Mouse (Mus musculus) cerebellum, adult 2 months (tissue): Measurements from ENCODE around the gene Letm1.
A peak's percentile ranks its signal among the peaks of the same experiment; 100 is the strongest.

Experiments used
- CTCF ChIP-seq: fragments of 200-500 bp; IDR thresholded peaks from 2 replicates; pipeline ENCODE4 v1.5.1; 2011; ENCODE audit warnings: low read depth, mild to moderate bottlenecking, control low read depth, low read length, moderate library complexity, borderline replicate concordance; ENCODE audit not compliant: insufficient read depth
- POLR2A ChIP-seq: fragments of 200-500 bp; IDR thresholded peaks from 2 replicates; pipeline ENCODE4 v1.6.1; 2011; ENCODE audit warnings: low read length, control low read depth, borderline replicate concordance; ENCODE audit not compliant: insufficient read depth

GRCm38 (mm10) chr5:33820733-33821621 lies 38.4 kb upstream of the Letm1 start:
- TF ChIP-seq CTCF (no peak), POLR2A (0 out of 2 replicates have a peak, but pooled peaks have one; percentile 24)
